Mouse (Mus musculus) left cerebral cortex, adult 9 months (tissue): ENCODE measurements around the gene 1110051M20Rik.
A peak's percentile ranks its signal among the peaks of the same experiment; 100 is the strongest.
"Not testable (repeated sequence)": the region's sequence is repeated elsewhere in the genome, so short reads cannot be mapped to it uniquely, and the experiment has no call there.

Experiments
- DNase-seq, 2 experiments: peaks; one replicate each; pipeline ENCODE4 v3.0.0; 2022; ENCODE audit warnings: low spot score in 2 of 2

Gene 1110051M20Rik

GRCm38 (mm10) chr2:91263692-91264660 is 180.5 kb downstream of the 1110051M20Rik start:
- no peak for DNase-seq

- DNase-seq = no peak
These were observed 185.0 kb downstream of the 1110051M20Rik start for GRCm38 (mm10) chr2:91259493-91259892.

DNA sequence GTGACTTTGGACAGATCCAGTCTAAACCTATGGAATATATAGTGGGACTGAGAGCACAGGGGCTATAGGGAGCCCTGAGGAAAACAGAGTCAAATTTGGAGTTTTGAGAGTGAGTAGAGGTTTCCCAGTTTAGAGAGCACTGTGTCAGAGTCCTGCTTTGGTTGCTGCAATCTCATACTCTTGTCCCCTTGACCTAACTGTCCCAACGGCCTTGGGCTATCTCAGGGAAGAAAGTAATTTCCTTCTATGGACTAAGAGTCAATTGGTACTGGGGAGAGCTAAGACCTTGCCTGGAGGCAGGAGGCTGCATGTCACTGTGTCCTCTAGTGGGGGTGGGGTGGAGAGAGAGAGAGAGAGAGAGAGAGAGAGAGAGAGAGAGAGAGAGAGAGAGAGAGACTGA is 185.7 kb downstream of the 1110051M20Rik start:
- DNase-seq = no peak

DNA sequence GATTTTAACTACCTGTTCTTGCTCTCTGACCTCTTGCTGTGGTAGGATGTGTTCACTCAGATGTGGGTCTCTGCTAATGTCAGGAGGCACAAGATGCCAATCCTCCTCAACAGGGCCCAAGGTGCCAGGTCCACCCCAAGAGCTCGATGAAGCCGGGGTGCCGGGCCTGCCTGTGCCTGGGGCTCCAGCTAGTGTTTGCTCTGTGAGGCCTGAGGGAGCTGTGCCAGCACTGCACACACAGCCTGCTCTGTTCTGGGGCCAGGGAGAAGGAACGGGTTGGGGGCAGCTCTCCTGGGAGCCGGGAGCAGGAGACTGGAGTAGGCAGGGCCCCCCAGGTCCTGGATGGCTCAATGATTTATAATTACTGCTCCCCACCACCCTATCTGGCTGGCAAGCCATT is 186.4 kb downstream of the 1110051M20Rik start:
- DNase-seq = no peak

GRCm38 (mm10) chr2:91257126-91257980 is 187.2 kb downstream of the 1110051M20Rik start:
- no peak for DNase-seq

GRCm38 (mm10) chr2:91256256-91257125 is 188.0 kb downstream of the 1110051M20Rik start:
- DNase-seq = no peak

GRCm38 (mm10) chr2:91255661-91256150 is 188.8 kb downstream of the 1110051M20Rik start, which contains the start of gene Pacsin3:
Gene Pacsin3, plus strand, starts transcription at chr2:91255954.
- no peak for DNase-seq

DNA sequence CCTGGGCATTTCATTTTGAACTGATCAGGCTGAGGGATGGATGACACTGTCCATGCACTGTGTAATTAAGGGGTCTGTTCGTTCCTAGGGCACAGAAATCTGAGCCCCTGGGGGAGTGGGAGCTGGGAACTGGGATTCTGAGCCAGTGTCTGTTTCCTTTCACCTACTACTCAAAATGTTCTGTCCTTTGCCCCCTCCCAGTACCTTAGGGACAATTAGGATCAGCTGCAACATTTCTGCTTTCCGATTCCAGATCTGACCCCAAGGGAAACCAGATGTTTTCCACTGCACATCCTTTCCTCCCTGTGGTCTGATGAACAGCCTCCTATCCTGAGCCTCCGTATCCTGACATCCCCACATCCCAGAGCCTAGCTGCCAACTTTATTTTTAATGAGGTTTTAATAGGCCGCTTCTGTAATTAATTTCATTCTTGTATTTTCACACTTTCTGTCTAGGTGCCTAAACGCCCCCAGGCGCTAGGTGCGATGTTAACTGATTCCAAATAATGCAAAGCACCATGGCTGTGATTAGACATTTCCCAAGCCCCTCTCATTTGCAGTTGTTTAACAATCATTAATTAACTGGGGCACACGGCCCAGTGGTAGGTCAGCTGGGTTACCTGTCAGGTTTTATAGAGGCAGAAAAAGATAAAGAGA is 189.7 kb downstream of the 1110051M20Rik start:
- DNase-seq = no peak

DNA sequence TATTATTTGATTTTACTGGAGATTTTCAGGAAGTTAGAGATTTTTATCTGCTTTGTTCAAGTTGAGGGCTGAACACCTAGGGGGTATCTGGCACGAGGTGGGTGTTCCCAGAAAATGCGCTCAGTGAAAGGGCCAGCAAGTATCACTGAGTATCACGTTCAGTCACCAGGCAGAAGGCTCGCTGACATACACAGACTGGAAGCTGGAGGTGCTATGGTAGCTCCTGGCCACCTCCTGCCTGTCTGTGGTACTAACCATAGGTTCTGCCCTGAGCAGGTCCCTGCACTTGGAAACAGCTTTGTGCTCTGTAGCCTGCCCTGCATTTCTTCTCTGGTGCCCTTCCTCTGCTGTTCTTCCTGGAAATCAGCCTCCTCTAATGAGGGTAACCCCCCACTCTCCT is 192.0 kb downstream of the 1110051M20Rik start:
- DNase-seq = no peak

DNA sequence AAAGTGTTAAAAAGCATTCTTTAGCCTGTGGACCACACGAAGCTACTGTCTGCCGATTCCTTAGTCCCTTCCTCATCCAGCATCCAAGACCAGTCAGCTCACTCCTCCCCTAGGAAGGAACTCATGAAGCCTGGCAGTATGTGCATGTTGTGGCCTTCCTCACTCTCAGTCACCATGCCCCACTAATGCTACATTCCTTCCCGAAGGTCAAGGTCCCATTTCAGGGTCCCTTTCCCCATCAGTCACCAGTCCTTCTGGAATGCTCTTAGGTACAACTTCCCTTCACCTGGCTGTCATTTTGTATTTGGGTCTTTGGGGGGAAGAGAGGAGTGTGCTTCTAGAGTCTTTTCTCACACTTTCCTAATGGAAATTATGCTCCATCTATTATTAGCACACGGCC is 192.5 kb downstream of the 1110051M20Rik start:
- no peak for DNase-seq

DNA sequence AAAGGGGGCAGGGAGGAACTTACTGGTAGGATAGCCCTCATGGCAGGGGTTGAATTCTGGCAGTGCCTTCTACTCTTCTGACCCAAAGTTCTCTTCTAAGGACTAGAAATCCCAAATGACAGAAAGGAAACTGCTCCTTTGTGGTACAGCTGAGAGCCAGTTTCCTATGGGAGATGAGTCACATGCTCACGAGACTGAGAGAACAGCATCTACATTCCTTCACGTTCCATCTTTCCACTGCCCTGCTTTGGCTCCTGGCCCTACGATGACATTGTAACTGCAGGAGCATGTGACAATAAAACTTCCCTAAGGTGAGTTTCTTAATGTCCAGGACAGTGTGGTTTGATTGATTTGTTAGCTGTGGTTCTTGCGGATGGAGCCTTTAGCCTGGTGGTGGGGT is 196.1 kb downstream of the 1110051M20Rik start:
- no peak for DNase-seq

- DNase-seq = no peak
These were observed 199.8 kb downstream of the 1110051M20Rik start for GRCm38 (mm10) chr2:91244557-91245228.

GRCm38 (mm10) chr2:91243416-91243815 is 201.1 kb downstream of the 1110051M20Rik start:
- peak; percentile 64 to 77 for DNase-seq

DNA sequence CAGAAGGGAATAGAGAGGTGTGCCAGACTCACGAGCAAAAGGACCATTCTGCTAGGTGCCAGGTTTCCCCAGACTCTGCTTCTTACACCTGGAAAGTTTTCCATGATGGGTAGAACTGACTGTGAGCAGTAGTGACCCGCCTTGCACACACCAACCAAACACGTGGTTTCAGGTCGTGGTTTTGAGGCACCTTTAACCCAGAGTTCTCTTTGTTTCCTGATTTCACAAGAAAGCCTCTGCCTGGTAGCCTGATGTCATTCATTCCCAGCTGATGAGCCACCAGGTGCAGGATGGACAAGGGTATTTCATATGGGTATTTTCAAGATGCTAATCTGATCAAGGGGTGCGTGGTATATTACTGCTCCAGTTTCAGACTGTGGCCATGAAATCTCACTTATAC is 202.0 kb downstream of the 1110051M20Rik start:
- DNase-seq = no peak

- not testable (repeated sequence) for DNase-seq
These were observed 206.9 kb downstream of the 1110051M20Rik start for GRCm38 (mm10) chr2:91237511-91238080.

- DNase-seq = peak; percentile 70 to 86
These were observed 207.6 kb downstream of the 1110051M20Rik start, which contains the start of gene Ddb2 for GRCm38 (mm10) chr2:91236601-91237510. Gene Ddb2, minus strand, starts transcription at chr2:91236982.

DNA sequence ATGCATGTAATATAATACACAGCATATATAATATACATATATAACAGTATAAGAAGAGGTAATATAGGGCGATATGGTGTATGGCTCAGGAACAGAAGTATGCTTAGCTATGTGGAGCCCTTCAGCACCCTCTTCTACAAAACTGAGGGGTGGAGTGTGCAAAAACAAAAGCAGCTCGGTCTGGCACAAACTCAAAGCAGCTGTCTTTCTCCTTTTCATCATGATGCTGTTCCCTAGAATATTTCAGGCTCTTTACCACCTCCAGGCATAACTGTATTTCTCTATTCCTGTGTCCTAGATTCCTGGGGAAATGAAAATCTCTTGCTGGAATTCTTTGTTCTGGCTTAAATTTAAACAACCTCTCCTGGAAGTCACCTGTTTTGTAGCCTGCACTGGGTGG is 214.8 kb downstream of the 1110051M20Rik start:
- peak; percentile 39 to 56 for DNase-seq
